Mouse (Mus musculus): ENCODE results near the gene Cadm3. TPM values are rescaled to one million over a fixed set of nuclear protein-coding genes. Genes with fewer than 3 reads are reported as not detected.
A peak's percentile ranks its signal among the peaks of the same experiment; 100 is the strongest.

Cadm3 gene
- total RNA-seq, 2 experiments from 2014 or later, result 0.51 to 1.5 TPM

DNA sequence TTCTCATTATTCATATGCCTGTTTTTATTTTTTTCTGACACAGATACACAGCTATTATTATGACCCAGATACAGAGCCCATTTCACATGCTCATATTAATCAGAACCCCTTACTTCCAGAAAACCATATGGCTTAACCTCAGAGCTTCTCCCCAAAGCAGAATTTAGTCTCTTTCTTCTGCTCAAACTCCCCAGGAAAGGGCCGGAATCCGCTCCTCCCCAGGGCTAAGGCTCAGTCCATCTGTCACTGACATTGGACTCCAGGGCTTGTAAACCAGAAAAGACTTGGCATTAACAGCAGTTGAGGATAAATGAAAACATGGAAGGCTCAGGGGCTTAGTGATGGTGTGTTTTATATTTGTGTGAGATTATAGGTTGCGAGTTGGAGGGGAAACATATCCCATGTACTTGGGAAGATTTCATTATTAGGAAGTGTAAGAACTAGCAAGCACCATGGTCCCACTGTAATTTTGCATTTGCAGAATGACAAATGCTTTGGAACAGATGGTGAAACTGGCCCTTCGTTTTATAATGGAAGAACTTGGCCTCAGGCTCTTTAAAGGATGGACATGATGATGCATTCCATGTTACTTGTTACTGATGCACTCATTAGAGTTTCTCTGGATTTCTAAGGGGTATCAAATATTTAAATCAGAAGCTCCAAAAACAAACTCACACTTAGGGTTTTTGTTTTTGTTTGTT is 7.8 kb downstream of the Cadm3 start:
- ATAC-seq (ENCODE audit: poor library complexity, severe bottlenecking), result no peak

GRCm38 (mm10) chr1:173357799-173358198 is 9.7 kb downstream of the Cadm3 start:
- no peak for ATAC-seq (ENCODE audit: poor library complexity, severe bottlenecking)

- ATAC-seq (ENCODE audit: poor library complexity, severe bottlenecking), result no peak
Measured at GRCm38 (mm10) chr1:173356699-173357098, 10.8 kb downstream of the Cadm3 start.

GRCm38 (mm10) chr1:173355107-173355846 is 12.2 kb downstream of the Cadm3 start:
- ATAC-seq (ENCODE audit: poor library complexity, severe bottlenecking), result no peak

GRCm38 (mm10) chr1:173350372-173350957 is 17.0 kb downstream of the Cadm3 start, which contains the start of gene Aim2:
Aim2 (plus strand) TSS chr1:173350879.
- ATAC-seq (ENCODE audit: poor library complexity, severe bottlenecking), result no peak

DNA sequence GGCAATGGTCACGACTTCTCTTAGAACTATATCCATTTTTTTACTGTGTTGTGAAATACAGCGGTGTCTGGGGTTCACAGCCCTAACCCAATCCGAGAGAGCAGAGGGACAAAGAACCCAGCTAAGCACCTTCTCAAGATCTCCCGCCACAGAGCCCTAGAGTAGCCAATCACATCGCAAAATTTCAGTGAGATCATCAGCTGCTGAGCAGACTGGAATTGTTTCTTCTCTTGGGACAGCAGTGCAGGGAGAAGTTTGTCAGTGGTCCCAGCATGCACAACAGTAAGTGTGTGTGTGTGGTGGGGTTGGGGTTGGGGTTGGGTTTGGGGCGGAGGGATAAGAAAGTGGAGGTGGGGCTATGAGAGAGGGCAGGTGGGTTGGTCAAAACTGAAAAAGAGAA is 17.5 kb downstream of the Cadm3 start:
- ATAC-seq (ENCODE audit: poor library complexity, severe bottlenecking), result peak; percentile 55; the same call in 1 of the 2 replicates

- ATAC-seq (ENCODE audit: poor library complexity, severe bottlenecking), result no peak
Measured at GRCm38 (mm10) chr1:173349192-173349591, 18.3 kb downstream of the Cadm3 start.

- ATAC-seq (ENCODE audit: poor library complexity, severe bottlenecking), result no peak
Measured at GRCm38 (mm10) chr1:173348527-173348926, 19.0 kb downstream of the Cadm3 start.

DNA sequence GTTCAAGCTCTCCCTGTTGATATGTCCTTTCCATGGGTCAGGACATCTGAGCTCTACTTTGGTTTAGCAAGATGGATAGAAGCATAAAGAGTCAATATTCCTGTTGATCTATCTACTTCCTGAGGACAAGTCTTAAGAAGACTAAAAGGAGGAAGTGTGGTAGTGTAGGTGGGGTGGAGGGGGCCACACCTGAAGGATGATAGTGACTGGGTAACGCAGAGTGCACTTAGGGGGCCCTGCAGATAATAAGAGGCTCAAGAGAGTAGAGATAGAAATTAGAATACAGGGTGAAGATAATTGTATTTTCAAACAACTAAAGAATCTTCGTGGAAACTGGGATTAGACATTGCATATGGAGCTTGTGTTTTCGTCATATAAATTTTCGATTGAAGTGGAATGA is 22.4 kb downstream of the Cadm3 start:
- no peak for ATAC-seq (ENCODE audit: poor library complexity, severe bottlenecking)

- no peak for ATAC-seq (ENCODE audit: poor library complexity, severe bottlenecking)
Measured at GRCm38 (mm10) chr1:173343934-173344333, 23.6 kb downstream of the Cadm3 start.

DNA sequence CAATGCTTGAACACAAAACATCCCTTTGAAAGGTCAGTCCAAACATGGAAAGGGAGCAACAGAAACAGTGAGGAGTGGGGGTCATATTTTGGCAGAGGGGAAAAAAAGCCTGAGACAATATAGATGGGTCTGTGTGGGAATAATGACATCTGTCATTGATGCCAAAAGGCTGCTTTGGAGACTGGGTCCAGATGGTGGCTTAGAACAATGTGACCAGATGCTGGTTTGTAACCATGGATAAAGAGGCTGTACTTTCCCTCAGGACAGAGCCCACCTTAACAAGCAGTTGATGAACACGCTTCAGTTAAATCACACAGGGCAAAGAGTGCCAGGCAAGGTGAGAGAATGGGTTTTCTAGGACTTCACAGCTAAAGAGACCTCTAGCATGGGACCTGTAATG is 25.1 kb downstream of the Cadm3 start:
- ATAC-seq (ENCODE audit: poor library complexity, severe bottlenecking), result no peak

- peak; percentile 88 for ATAC-seq (ENCODE audit: poor library complexity, severe bottlenecking)
Measured at GRCm38 (mm10) chr1:173339543-173339942, 28.0 kb downstream of the Cadm3 start.

GRCm38 (mm10) chr1:173337008-173337407 is 30.5 kb downstream of the Cadm3 start:
- ATAC-seq (ENCODE audit: poor library complexity, severe bottlenecking), result no peak

GRCm38 (mm10) chr1:173335903-173336302 is 31.6 kb downstream of the Cadm3 start:
- no peak for ATAC-seq (ENCODE audit: poor library complexity, severe bottlenecking)

GRCm38 (mm10) chr1:173333312-173334253 is 33.9 kb downstream of the Cadm3 start, which contains the start of gene Ackr1:
Ackr1 (minus strand) TSS chr1:173333750.
- ATAC-seq (ENCODE audit: poor library complexity, severe bottlenecking), result 0 out of 2 replicates have a peak, but pooled peaks have one; percentile 19

DNA sequence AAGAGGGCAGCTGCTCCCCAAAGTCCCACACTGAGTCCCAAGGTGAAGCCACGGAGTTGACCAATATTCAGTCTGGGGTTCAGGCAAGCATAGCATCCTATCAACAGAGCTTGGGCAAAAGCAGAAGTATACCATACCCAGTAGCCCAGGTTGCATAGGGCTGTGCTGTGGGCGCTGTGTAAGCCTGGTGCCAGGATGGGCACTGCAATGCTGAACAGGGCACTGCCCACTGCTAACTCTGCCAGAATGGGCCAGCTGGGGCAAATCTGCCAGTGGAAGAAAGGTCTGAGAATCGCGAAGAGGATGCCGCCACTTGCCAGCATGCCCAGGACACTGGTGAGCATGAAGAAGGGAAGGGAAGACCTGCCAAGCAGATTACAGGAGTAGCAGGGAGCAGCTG is 35.1 kb downstream of the Cadm3 start:
- ATAC-seq (ENCODE audit: poor library complexity, severe bottlenecking), result peak; percentile 33

DNA sequence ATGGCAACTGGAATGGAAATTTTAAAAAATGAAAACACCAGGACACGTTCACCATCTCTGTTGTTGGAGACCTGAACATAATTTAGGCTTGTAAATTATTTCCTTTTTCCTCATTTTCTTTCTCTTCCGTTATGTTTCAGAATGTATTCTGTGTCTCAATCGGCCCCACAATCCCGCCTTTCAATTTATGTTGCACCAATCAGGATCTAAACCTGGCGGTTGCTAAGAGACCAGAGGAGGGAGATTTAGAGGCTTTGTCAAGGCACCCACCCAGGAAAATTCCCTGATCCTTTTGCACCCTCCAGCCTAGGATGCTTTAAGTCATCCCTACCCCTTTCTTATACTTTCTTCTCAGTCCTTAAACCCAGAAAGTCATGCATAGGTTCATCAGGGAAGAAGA is 37.8 kb downstream of the Cadm3 start:
- no peak for ATAC-seq (ENCODE audit: poor library complexity, severe bottlenecking)

GRCm38 (mm10) chr1:173329185-173329584 is 38.3 kb downstream of the Cadm3 start:
- ATAC-seq (ENCODE audit: poor library complexity, severe bottlenecking), result no peak

DNA sequence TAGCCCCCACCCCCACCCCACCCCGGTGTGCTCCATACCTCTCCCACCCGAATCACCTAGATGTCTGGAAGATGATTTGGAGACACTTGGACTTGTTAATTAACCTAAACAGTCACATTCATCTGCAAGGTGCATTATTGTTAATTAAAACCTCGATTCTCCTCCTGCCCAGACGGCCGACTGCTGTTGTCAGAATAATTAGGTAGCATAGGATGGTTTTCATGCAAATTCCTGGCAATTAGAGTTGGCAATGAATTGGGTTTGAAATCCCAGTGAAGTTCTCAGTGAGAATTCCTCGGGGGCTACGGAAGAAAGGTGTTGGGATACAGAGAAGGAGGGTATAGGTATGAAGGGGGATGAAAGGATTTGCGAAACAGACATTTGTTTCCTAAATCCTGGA is 39.0 kb downstream of the Cadm3 start:
- no peak for ATAC-seq (ENCODE audit: poor library complexity, severe bottlenecking)

- no peak for ATAC-seq (ENCODE audit: poor library complexity, severe bottlenecking)
Measured at GRCm38 (mm10) chr1:173326552-173326951, 40.9 kb downstream of the Cadm3 start.

DNA sequence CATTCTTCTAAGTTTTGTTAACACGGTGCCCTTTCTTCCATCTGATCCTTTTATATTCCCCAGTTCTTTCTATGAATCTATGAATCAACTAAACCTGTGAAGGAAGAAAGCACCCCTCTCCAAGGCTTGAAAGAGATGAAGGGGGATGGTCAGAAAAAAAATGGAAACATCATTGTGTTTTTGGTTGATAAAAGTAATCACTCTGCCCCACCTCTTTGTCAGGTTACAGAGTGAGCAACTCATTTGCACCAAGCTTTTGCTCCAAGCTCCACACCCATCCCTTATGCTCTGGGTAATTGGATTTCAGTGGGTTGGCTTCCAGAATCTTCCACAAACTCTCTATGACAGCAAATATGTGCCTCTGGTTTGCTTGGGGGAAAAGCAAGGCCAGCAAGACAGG is 42.1 kb downstream of the Cadm3 start:
- no peak for ATAC-seq (ENCODE audit: poor library complexity, severe bottlenecking)

Data from megakaryocyte, adult 5-6 weeks (primary cell).